Mouse (Mus musculus) CH12.LX (cell line): ENCODE measurements around the gene Klhl29. TPM values are rescaled to one million over a fixed set of nuclear protein-coding genes. Genes with fewer than 3 reads are reported as not detected.

ENCODE experiments used
- DNase-seq: peaks from one replicate; pipeline ENCODE4 v3.0.0-alpha.2; 2013; ENCODE audit errors: extremely low read depth
- H3K27ac ChIP-seq: 2 replicates; pipeline ENCODE4 v1.5.1; 2012; ENCODE audit warnings: low read depth, mild to moderate bottlenecking, control low read depth, moderate library complexity; ENCODE audit not compliant: insufficient read depth
- H3K27me3 ChIP-seq: replicated peaks from 2 replicates; pipeline ENCODE3; 2012; ENCODE audit warnings: inconsistent platforms
- H3K36me3 ChIP-seq, 2 experiments: replicated peaks in 1 of 2; 2 replicates each; pipeline versions ENCODE3 to v1.6.1; 2012; ENCODE audit warnings: inconsistent platforms in 1 of 2, low read length in 1 of 2, mild to moderate bottlenecking in 1 of 2, mixed read lengths in 1 of 2, moderate library complexity in 1 of 2; ENCODE audit not compliant: control insufficient read depth in 1 of 2, insufficient read depth in 1 of 2
- H3K4me1 ChIP-seq, 2 experiments: 2 replicates each; pipeline ENCODE4 v1.6.1; 2012; ENCODE audit warnings: inconsistent platforms in 1 of 2, moderate library complexity in 1 of 2; ENCODE audit not compliant: insufficient read depth in 2 of 2, control insufficient read depth in 1 of 2
- H3K4me2 ChIP-seq: 2 replicates; pipeline ENCODE4 v1.6.1; 2012; ENCODE audit warnings: low read depth, mild to moderate bottlenecking, control low read depth; ENCODE audit not compliant: poor library complexity, insufficient read depth, severe bottlenecking
- H3K4me3 ChIP-seq, 3 experiments: fragments of 150-350 bp in 1 of 3; sonication (generic) in 1 of 3; replicated peaks in 1 of 3; 2 replicates each; pipeline versions ENCODE3 to v1.5.1; 2011 to 2012; ENCODE audit warnings: low read depth in 2 of 3, low read length in 2 of 3, mild to moderate bottlenecking in 2 of 3, moderate library complexity in 2 of 3, control low read depth in 1 of 3, improper control_type of control experiment in 1 of 3, inconsistent platforms in 1 of 3, mixed read lengths in 1 of 3; ENCODE audit not compliant: poor library complexity in 1 of 3
- H3K79me2 ChIP-seq: replicated peaks from 2 replicates; pipeline ENCODE4 v1.6.1; 2012; ENCODE audit warnings: mild to moderate bottlenecking, moderate library complexity; ENCODE audit not compliant: control insufficient read depth, poor library complexity, insufficient read depth, severe bottlenecking; ENCODE audit errors: extremely low read depth
- H3K9ac ChIP-seq: 2 replicates; pipeline ENCODE4 v1.6.1; 2012; ENCODE audit warnings: low read depth, mild to moderate bottlenecking, control low read depth, moderate library complexity; ENCODE audit not compliant: insufficient read depth
- H3K9me3 ChIP-seq: replicated peaks from 2 replicates; pipeline ENCODE3; 2012; ENCODE audit warnings: low read length, inconsistent platforms, mixed read lengths
- BHLHE40 ChIP-seq: IDR thresholded peaks from 2 replicates; pipeline ENCODE4 v1.6.1; 2011; ENCODE audit warnings: mild to moderate bottlenecking, low read depth, low read length, improper control_type of control experiment
- CTCF ChIP-seq, 2 experiments: IDR thresholded peaks in 1 of 2; conservative IDR thresholded peaks in 1 of 2; 2 replicates each; pipeline ENCODE4 v1.5.1; 2011 to 2012; ENCODE audit warnings: low read depth in 2 of 2, low read length in 2 of 2, improper control_type of control experiment in 1 of 2, inconsistent platforms in 1 of 2, mild to moderate bottlenecking in 1 of 2, moderate library complexity in 1 of 2
- E2F4 ChIP-seq: IDR thresholded peaks from 2 replicates; pipeline ENCODE4 v1.6.1; 2011; ENCODE audit warnings: low read depth, low read length, improper control_type of control experiment; ENCODE audit not compliant: insufficient replicate concordance
- ETS1 ChIP-seq: conservative IDR thresholded peaks from 2 replicates; pipeline ENCODE4 v1.6.1; 2012; ENCODE audit warnings: low read depth, mild to moderate bottlenecking, inconsistent platforms, low read length, improper control_type of control experiment, moderate library complexity
- HCFC1 ChIP-seq: IDR thresholded peaks from 2 replicates; pipeline ENCODE4 v1.6.1; 2012; ENCODE audit warnings: low read depth, mild to moderate bottlenecking, inconsistent platforms, low read length, improper control_type of control experiment
- JUN ChIP-seq: IDR thresholded peaks from 2 replicates; pipeline ENCODE4 v1.6.1; 2011; ENCODE audit warnings: low read depth, mild to moderate bottlenecking, low read length, improper control_type of control experiment, moderate library complexity; ENCODE audit not compliant: insufficient read depth
- JUND ChIP-seq: conservative IDR thresholded peaks from 2 replicates; pipeline ENCODE4 v1.6.1; 2011; ENCODE audit warnings: low read depth, low read length, improper control_type of control experiment
- MEF2A ChIP-seq: IDR thresholded peaks from 2 replicates; pipeline ENCODE4 v1.6.1; 2014; ENCODE audit warnings: low read depth, mild to moderate bottlenecking, inconsistent platforms, low read length, improper control_type of control experiment, borderline replicate concordance
- MXI1 ChIP-seq: IDR thresholded peaks from 2 replicates; pipeline ENCODE4 v1.6.1; 2011; ENCODE audit warnings: mild to moderate bottlenecking, low read depth, low read length, improper control_type of control experiment
- PAX5 ChIP-seq: IDR thresholded peaks from 2 replicates; pipeline ENCODE4 v1.6.1; 2012; ENCODE audit warnings: low read length, inconsistent platforms, mixed read lengths
- POLR2A ChIP-seq: IDR thresholded peaks from 2 replicates; pipeline ENCODE4 v1.6.1; 2011; ENCODE audit warnings: low read depth, mild to moderate bottlenecking, improper control_type of control experiment, low read length
- RCOR1 ChIP-seq: conservative IDR thresholded peaks from 2 replicates; pipeline ENCODE4 v1.6.1; 2012; ENCODE audit warnings: low read depth, mild to moderate bottlenecking, inconsistent platforms, low read length, improper control_type of control experiment
- SMC3 ChIP-seq: IDR thresholded peaks from 2 replicates; pipeline ENCODE4 v1.6.1; 2011; ENCODE audit warnings: low read depth, low read length, improper control_type of control experiment
- TCF12 ChIP-seq: IDR thresholded peaks from 2 replicates; pipeline ENCODE4 v1.6.1; 2014; ENCODE audit warnings: low read depth, mild to moderate bottlenecking, inconsistent platforms, low read length, improper control_type of control experiment
- USF2 ChIP-seq: conservative IDR thresholded peaks from 2 replicates; pipeline ENCODE4 v1.6.1; 2011; ENCODE audit warnings: low read depth, low read length, improper control_type of control experiment
- ZC3H11A ChIP-seq: IDR thresholded peaks from 2 replicates; pipeline ENCODE4 v1.6.1; 2012; ENCODE audit warnings: low read depth, mild to moderate bottlenecking, inconsistent platforms, low read length, improper control_type of control experiment
- ZNF384 ChIP-seq: IDR thresholded peaks from 2 replicates; pipeline ENCODE4 v1.6.1; 2012; ENCODE audit warnings: low read depth, low read length, improper control_type of control experiment, inconsistent platforms
- dilution Hi-C: fragments of 300-500 bp; cut with MboI; formaldehyde crosslinking; loops from 2 replicates; pipeline ENCODE4 v1.14.3; 2020; ENCODE audit warnings: low sequenced_read_pairs; ENCODE audit not compliant: extremely low pct_unique_long_range_greater_than_20kb, extremely low pct_ligation_motif_present
- in situ Hi-C: fragments of 300-500 bp; cut with MboI; formaldehyde crosslinking; loops from 3 replicates; pipeline ENCODE4 v1.14.3; 2019; ENCODE audit warnings: low sequenced_read_pairs, low pct_ligation_motif_present, low pct_unique_long_range_greater_than_20kb, mixed read lengths
- polyA plus RNA-seq: library from polyadenylated mRNA; unstranded; fragments of >175 nt; gene quantifications from 2 replicates; pipeline ENCODE4 v1.2.1, GENCODE M21; 2012; ENCODE audit warnings: low read depth; ENCODE audit not compliant: insufficient read length
- total RNA-seq, 2 experiments: library from RNA; depleted of rRNA; stranded (reverse); fragments of 300-350 nt in 1 of 2; fragments of >200 nt in 1 of 2; gene quantifications; 2 replicates each; pipeline ENCODE4 v1.2.3; 2012 to 2014

Klhl29 gene
- total and polyA plus RNA-seq, 3 experiments, result 0.04 TPM; not detected in 2

GRCm38 (mm10) chr12:5247505-5247904, 128.0 kb downstream of the Klhl29 start:
- no peak overlapping the region for H3K4me3 ChIP-seq
- TF ChIP-seq SMC3 (no peak), MEF2A (no peak), USF2 (no peak), TCF12 (no peak)
- H3K4me2 ChIP-seq, result no peak overlapping the region
- dilution Hi-C loops, result no loop called here
- no peak overlapping the region for H3K9ac ChIP-seq
- H3K9me3 ChIP-seq, result no peaks in the 10 kb centered on the region
- in situ Hi-C loops, result no loop called here
- H3K79me2 ChIP-seq, result no peaks in the 10 kb centered on the region
- H3K27ac ChIP-seq, result no peak overlapping the region
- no peak for DNase-seq
- H3K36me3 ChIP-seq, result no peaks in the 10 kb centered on the region
- no peaks in the 10 kb centered on the region; a peak in 1 of 4 replicates for H3K4me1 ChIP-seq
- H3K27me3 ChIP-seq, result no peaks in the 10 kb centered on the region

GRCm38 (mm10) chr12:5246721-5247341, 128.7 kb downstream of the Klhl29 start:
- Histone ChIP-seq H3K36me3 (no peaks in the 10 kb centered on the region), H3K9ac (no peak overlapping the region), H3K27ac (no peak overlapping the region), H3K9me3 (no peaks in the 10 kb centered on the region), H3K4me2 (no peak overlapping the region), H3K27me3 (no peaks in the 10 kb centered on the region), H3K4me1 (no peaks in the 10 kb centered on the region; a peak in 1 of 4 replicates), H3K79me2 (no peaks in the 10 kb centered on the region), H3K4me3 (no peak overlapping the region)
- in situ Hi-C loops (no loop called here), dilution Hi-C loops (no loop called here)
- DNase-seq, result no peak
- no peak for TF ChIP-seq PAX5

DNA sequence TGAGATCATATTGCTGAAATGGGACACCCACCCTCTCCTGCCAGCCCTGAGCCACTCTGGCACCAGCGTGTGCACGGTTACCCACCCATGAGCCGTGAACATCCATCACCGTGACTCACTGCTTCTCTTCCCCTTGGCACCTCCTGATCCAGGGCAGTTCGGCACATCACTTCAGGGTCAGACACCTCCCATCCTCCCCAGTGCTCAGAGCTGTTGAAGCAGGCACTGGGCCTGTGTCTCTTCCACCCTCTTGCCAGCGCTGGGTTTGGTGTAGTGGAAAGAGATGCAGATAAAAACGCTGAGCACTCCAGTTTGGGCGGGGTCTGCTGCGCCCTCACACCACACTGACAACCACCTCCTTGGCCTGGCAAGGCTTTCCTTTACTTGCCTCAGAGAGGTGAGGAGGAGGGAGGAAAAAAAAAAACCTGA, 129.3 kb downstream of the Klhl29 start:
- H3K27me3 ChIP-seq, result no peaks in the 10 kb centered on the region
- in situ Hi-C loops (no loop called here), dilution Hi-C loops (no loop called here)
- no peak overlapping the region for H3K4me3 ChIP-seq
- H3K36me3 ChIP-seq, result no peaks in the 10 kb centered on the region
- DNase-seq, result no peak
- H3K9ac ChIP-seq, result no peak overlapping the region
- no peak overlapping the region for H3K27ac ChIP-seq
- no peaks in the 10 kb centered on the region; a peak in 1 of 4 replicates for H3K4me1 ChIP-seq
- H3K79me2 ChIP-seq, result no peaks in the 10 kb centered on the region
- TF ChIP-seq ZNF384 (no peak), E2F4 (no peak), POLR2A (no peak), CTCF (conservative IDR thresholded peaks at IDR 0.05 in 1 of 2, IDR thresholded peaks at IDR 0.05 in 1 of 2; ENCODE audit: low read depth in 2 of 2, low read length in 2 of 2) (no peak), USF2 (no peak), RCOR1 (no peak), HCFC1 (no peak), JUN (no peak), MXI1 (no peak), JUND (no peak), BHLHE40 (no peak), ZC3H11A (no peak), ETS1 (no peak)
- H3K4me2 ChIP-seq, result no peak overlapping the region
- H3K9me3 ChIP-seq, result no peaks in the 10 kb centered on the region
